Mouse (Mus musculus): ENCODE measurements around the gene Tango2. TPM values are rescaled to one million over a fixed set of nuclear protein-coding genes. Genes with fewer than 3 reads are reported as not detected.

Gene Tango2
- polyA plus RNA-seq (2012; rRNA removed), result 45.5 and 51.7 TPM in 2 replicates

DNA sequence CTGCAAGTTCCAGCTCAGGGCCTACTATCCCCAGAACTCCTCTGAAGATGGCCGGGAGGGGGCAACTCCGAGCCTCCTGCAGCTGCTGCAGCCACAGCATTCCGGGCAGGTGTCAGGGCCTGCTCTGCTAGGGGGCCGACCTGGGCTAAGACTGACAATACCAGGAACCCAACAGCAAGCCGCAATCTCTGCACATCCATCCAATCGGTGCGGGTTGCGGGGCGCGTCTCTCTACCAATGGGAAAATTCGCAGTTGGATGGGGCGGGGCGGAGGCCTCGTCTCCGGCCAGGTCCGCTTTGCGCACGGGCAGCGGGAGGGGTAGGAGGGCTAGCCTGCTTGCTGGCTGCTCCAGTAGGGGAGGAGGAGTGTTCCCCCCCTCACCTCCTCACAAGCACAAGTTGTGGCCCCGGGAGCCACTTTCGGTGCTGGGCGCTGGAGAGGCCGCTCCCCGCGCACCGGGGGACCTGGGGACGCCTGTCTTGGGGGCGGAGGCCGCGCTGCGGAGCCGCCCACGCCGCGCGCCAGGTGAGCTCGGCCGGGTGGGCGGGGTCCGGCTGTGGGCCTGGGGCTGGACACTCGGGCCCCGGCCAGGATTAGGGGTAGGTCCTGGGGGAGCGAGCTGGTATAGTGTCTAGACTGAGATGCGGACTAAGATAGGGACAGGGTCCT is at the start of gene Tango2, which contains the start of gene Arvcf:
Tango2 (minus strand) TSS at position 173 of the 670 bp plus-strand sequence.
Arvcf (plus strand) TSS at position 252 of the 670 bp plus-strand sequence.

GRCm38 (mm10) chr16:18289067-18289588 is 58.8 kb downstream of the Tango2 start, which contains the start of gene Dgcr8:
Dgcr8 (minus strand) TSS chr16:18289246.

DNA sequence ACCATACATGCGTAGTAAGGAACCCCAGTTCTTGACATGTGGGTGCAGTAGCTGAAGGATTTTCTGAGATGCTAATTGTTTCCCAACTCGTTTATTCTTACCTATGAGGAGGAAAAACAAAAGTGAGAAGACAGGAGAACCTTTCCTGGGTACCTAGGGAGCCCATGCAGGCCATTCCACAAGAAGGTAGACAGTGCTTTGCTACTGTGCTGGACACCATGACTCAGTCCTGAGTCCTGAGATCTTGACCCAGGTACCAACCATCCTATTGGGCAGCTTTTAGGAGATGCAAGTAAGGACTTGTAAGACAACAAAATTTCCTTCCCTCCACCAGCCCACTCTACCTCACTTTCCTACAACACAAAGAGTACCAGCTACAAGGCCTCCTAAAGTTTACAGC is 89.7 kb downstream of the Tango2 start, which contains the start of gene Gm49776:
Gm49776 (minus strand) TSS at position 101 of the 400 bp plus-strand sequence.

Other genes with a start within 250 kb of the Tango2 start
- 25.5 and 39.7 TPM in 2 replicates for gene Rtn4r, start 220.5 kb downstream of the Tango2 start, polyA plus RNA-seq (2012; rRNA removed)
- gene Ccdc188, start 130.2 kb downstream of the Tango2 start, polyA plus RNA-seq (2012; rRNA removed), result not detected in 2 replicates
- 59.4 and 66.0 TPM in 2 replicates for gene Zdhhc8, start 113.0 kb downstream of the Tango2 start, polyA plus RNA-seq (2012; rRNA removed)
- gene Trmt2a, start 99.4 kb downstream of the Tango2 start, polyA plus RNA-seq (2012; rRNA removed), result 33.9 and 38.8 TPM in 2 replicates
- gene Ranbp1, start 99.4 kb downstream of the Tango2 start, polyA plus RNA-seq (2012; rRNA removed), result 52.9 and 66.6 TPM in 2 replicates
- gene Gm49776, start 89.8 kb downstream of the Tango2 start, polyA plus RNA-seq (2012; rRNA removed), result not detected in 2 replicates
- gene Dgcr8, start 58.9 kb downstream of the Tango2 start, polyA plus RNA-seq (2012; rRNA removed), result 18.1 and 18.2 TPM in 2 replicates
- 20.2 and 20.5 TPM in 2 replicates for gene Arvcf, start 79 bp upstream of the Tango2 start, polyA plus RNA-seq (2012; rRNA removed)
- 11.0 TPM in 2 replicates for gene Txnrd2, start 78.3 kb upstream of the Tango2 start, polyA plus RNA-seq (2012; rRNA removed)
- 153 and 165 TPM in 2 replicates for gene Comt, start 78.7 kb upstream of the Tango2 start, polyA plus RNA-seq (2012; rRNA removed)
- gene Gnb1l, start 150.6 kb upstream of the Tango2 start, polyA plus RNA-seq (2012; rRNA removed), result 8.4 and 8.9 TPM in 2 replicates
- 6.4 and 6.5 TPM in 2 replicates for gene Rtl10, start 150.8 kb upstream of the Tango2 start, polyA plus RNA-seq (2012; rRNA removed)
- 3.3 and 4.7 TPM in 2 replicates for gene Tbx1, start 242.6 kb upstream of the Tango2 start, polyA plus RNA-seq (2012; rRNA removed)